Mouse (Mus musculus) spleen, adult 2 months (tissue): ENCODE data around the gene Ercc1.

Experiments used
- CTCF ChIP-seq: fragments of 200-500 bp; IDR thresholded peaks from 2 replicates; pipeline ENCODE4 v1.5.1; 2011; ENCODE audit warnings: mild to moderate bottlenecking, inconsistent platforms; ENCODE audit not compliant: insufficient read depth, insufficient read length, insufficient replicate concordance; ENCODE audit errors: extremely low read depth
- POLR2A ChIP-seq: fragments of 200-500 bp; IDR thresholded peaks from 2 replicates; pipeline ENCODE4 v1.6.1; 2011; ENCODE audit warnings: low read depth, low read length, inconsistent platforms

- TF ChIP-seq POLR2A (no peak), CTCF (no peak)
Observed at GRCm38 (mm10) chr7:19381377-19382165, 37.0 kb downstream of the Ercc1 start, which contains the start of gene Ercc2.
